Comparison of ENCODE assay signal across 9 mouse cellular contexts in the genomic region with DNA sequence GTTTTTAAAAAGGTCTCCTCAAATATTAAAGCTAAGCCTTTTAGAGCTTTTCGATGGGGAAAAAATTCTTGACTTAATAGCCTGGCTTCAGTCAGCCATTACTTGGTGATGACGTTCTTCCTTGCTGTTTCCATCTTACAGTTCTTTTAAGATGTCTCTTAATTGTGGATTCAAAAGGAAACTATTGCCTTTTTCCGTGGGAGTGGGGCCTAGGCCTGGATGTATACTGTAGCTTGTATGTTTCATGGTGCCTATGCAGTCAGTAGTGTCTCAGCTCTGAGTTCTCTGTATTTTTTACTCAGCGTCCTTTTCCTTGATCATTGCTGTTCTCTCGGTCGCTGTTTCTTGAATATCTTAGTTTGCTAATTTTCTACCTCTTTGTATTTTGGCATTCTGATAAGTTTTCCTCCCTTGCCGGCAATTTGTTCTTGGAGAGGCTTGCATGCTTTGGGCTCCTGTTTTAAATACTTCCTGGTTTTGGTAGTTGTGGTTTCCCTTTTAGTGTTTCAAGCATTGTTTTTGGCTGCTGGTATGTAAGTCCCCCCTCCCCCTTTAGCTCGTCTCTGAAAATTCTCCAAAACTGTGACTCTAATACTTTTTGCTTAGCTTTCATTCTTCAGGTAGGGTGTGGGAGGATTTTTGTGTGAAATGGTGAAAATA. TPM values are rescaled to one million over a fixed set of nuclear protein-coding genes. Genes with fewer than 3 reads are reported as not detected.
A peak's percentile ranks its signal among the peaks of the same experiment; 100 is the strongest.
DNase-seq lines count a peak whose midpoint lies in the region; ATAC-seq and TF ChIP-seq lines count a peak whose summit lies in the region.
"Had no signal": no experiment of that assay in that cellular context is flagged by ENCODE, and none has a peak within 500 bp of the region (broad histone marks: within the 10 kb centered on the region; RNA-seq: fewer than 3 reads in every experiment).

No protein-coding gene starts in this region.

- DNase-seq in heart, embryonic 10.5 days (ENCODE audit: low spot score), result no peak
- DNase-seq in heart, adult 8-10 months (ENCODE audit: low spot score), result no peak
- DNase-seq in embryo, embryonic 9.5 days (ENCODE audit: extremely low spot score), result no peak
- DNase-seq in adrenal gland, postnatal 10 days, result no peak

- peak overlapping the region; percentile 98 for H3K4me3 ChIP-seq in heart, embryonic 10.5 days
- H3K4me3 ChIP-seq in C2C12 (ENCODE audit: insufficient read depth, poor library complexity, severe bottlenecking), result peak overlapping the region; percentile 95
- H3K4me3 ChIP-seq in forebrain, embryonic 13.5 days, result peak overlapping the region; percentile 100
- H3K4me3 ChIP-seq in liver, embryonic 16.5 days (ENCODE audit: low read depth, low read length), result peak overlapping the region; percentile 99

- H3K27ac ChIP-seq in heart, embryonic 10.5 days, result peak overlapping the region; percentile 98
- no peak overlapping the region for H3K27ac ChIP-seq in forebrain, embryonic 13.5 days
- peak overlapping the region; percentile 99 for H3K27ac ChIP-seq in liver, embryonic 16.5 days (ENCODE audit: low read length)

- H3K27me3 ChIP-seq in heart, embryonic 10.5 days (ENCODE audit: insufficient read depth, poor library complexity, severe bottlenecking), result no peaks in the 10 kb centered on the region
- no peaks in the 10 kb centered on the region for H3K27me3 ChIP-seq in C2C12 (ENCODE audit: control insufficient read depth, insufficient read depth, insufficient read length)
- no peaks in the 10 kb centered on the region for H3K27me3 ChIP-seq in forebrain, embryonic 13.5 days
- no peaks in the 10 kb centered on the region for H3K27me3 ChIP-seq in liver, embryonic 16.5 days (ENCODE audit: control insufficient read depth, insufficient read depth, low read depth, low read length)
- H3K27me3 ChIP-seq: Patski had no signal

- peaks cover 22% of the 10 kb centered on the region for H3K4me1 ChIP-seq in heart, embryonic 10.5 days
- peaks cover 37% of the 10 kb centered on the region for H3K4me1 ChIP-seq in forebrain, embryonic 13.5 days
- H3K4me1 ChIP-seq in liver, embryonic 16.5 days (ENCODE audit: control insufficient read depth, low read depth, low read length), result peaks cover 24% of the 10 kb centered on the region

- peaks cover 59% of the 10 kb centered on the region for H3K79me3 ChIP-seq in C2C12 (ENCODE audit: low read depth)

- 5% methylated on average over 8 of the region's 8 CpGs for WGBS in heart, embryonic 10.5 days
- WGBS in forebrain, embryonic 13.5 days, result 5% methylated on average over 8 of the region's 8 CpGs
- 1% methylated on average over 8 of the region's 8 CpGs for WGBS in liver, embryonic 16.5 days (ENCODE audit: insufficient replicate concordance)

- H3K4me2 ChIP-seq in forebrain, embryonic 13.5 days, result peak overlapping the region; percentile 94
- H3K4me2 ChIP-seq in liver, embryonic 16.5 days (ENCODE audit: low read depth, low read length), result peak overlapping the region; percentile 88

- ATAC-seq in forebrain, embryonic 13.5 days, result no peak
- no peak for ATAC-seq in liver, embryonic 16.5 days (ENCODE audit: low read depth)
- ATAC-seq in megakaryocyte-erythroid progenitor cell, adult 5-6 weeks (replicated peaks; ENCODE audit: low FRiP score, low TSS enrichment, poor library complexity, severe bottlenecking), result no peak
- ATAC-seq: Patski had no signal

- peaks cover 66% of the 10 kb centered on the region for H3K79me2 ChIP-seq in C2C12 (ENCODE audit: control insufficient read depth, insufficient read depth)

- peak overlapping the region; percentile 97 for H3K9ac ChIP-seq in forebrain, embryonic 13.5 days
- H3K9ac ChIP-seq in liver, embryonic 16.5 days (ENCODE audit: low read depth, low read length), result peak overlapping the region; percentile 99

- peak overlapping the region; percentile 92 for H3ac ChIP-seq in C2C12 (ENCODE audit: control insufficient read depth, insufficient read length, low read depth)

- peaks cover 28% of the 10 kb centered on the region for H3K36me3 ChIP-seq in heart, embryonic 10.5 days
- peaks cover 40% of the 10 kb centered on the region for H3K36me3 ChIP-seq in C2C12 (ENCODE audit: control insufficient read depth, insufficient read depth)
- peaks cover 28% of the 10 kb centered on the region for H3K36me3 ChIP-seq in forebrain, embryonic 13.5 days (ENCODE audit: poor library complexity, severe bottlenecking)
- H3K36me3 ChIP-seq in liver, embryonic 16.5 days (ENCODE audit: control insufficient read depth, insufficient read depth), result peaks cover 28% of the 10 kb centered on the region

- H3K9me3 ChIP-seq in heart, embryonic 10.5 days, result no peaks in the 10 kb centered on the region
- H3K9me3 ChIP-seq in forebrain, embryonic 13.5 days (replicated peaks), result no peaks in the 10 kb centered on the region
- H3K9me3 ChIP-seq in liver, embryonic 16.5 days (replicated peaks; ENCODE audit: control insufficient read depth, low read length), result no peaks in the 10 kb centered on the region

- no peak for TF ChIP-seq CTCF in C2C12 (IDR thresholded peaks at IDR 0.05; ENCODE audit: control insufficient read depth, insufficient read depth, insufficient read length)

TF ChIP-seq in C2C12, 6 proteins besides CTCF, POLR2A, EP300 and RAD21:
- TF ChIP-seq MYOD1 (IDR thresholded peaks at IDR 0.05; ENCODE audit: control insufficient read depth, insufficient read length, low read depth) (no peak), USF1 (IDR thresholded peaks at IDR 0.05; ENCODE audit: low read depth) (no peak), CEBPB (IDR thresholded peaks at IDR 0.05; ENCODE audit: low read depth) (no peak), MYOG (IDR thresholded peaks at IDR 0.05; ENCODE audit: control insufficient read depth, extremely low read depth, insufficient read length) (no peak), FOSL1 (IDR thresholded peaks at IDR 0.05; ENCODE audit: insufficient read depth, low read length, poor library complexity, severe bottlenecking) (no peak), MAX (IDR thresholded peaks at IDR 0.05) (no peak)
TF ChIP-seq in C2C12: peak in this region for 0.

RNA-seq across cellular contexts. Expression of a gene that starts 14.2 kb away (rescaled TPM):
- 342 and 505 TPM in 2 replicates for polyA plus RNA-seq in heart, embryonic 10.5 days (2016; fragmentation: Nextera tagmentation; extraction: Ambion mirVana)
- 100 to 1,000 TPM; 151 to 179 (median 164) TPM for total RNA-seq in heart, adult 8-10 months (2022)
- polyA plus RNA-seq in C2C12 (2012; fragmentation: generic; extraction: Trizol), result 63.8 TPM
- 605 and 611 TPM in 2 replicates for polyA plus RNA-seq in forebrain, embryonic 13.5 days (2015; fragmentation: Nextera tagmentation; extraction: Ambion mirVana)
- 150 and 172 TPM in 2 replicates for polyA plus RNA-seq in liver, embryonic 16.5 days (2015; fragmentation: Nextera tagmentation; extraction: Ambion mirVana)
- total RNA-seq in megakaryocyte-erythroid progenitor cell, adult 5-6 weeks (2014; fragmentation: Nextera tagmentation), result 699 and 735 TPM in 2 replicates
- 134 and 162 TPM in 2 replicates for total RNA-seq in megakaryocyte-erythroid progenitor cell, adult 5-6 weeks (2017)
- total RNA-seq in adrenal gland, postnatal 10 days (2021), result 100 to 1,000 TPM; 365 to 601 TPM

RNA-seq across cellular contexts. Expression of a gene that starts 18.7 kb away (rescaled TPM):
- polyA plus RNA-seq in heart, embryonic 10.5 days (2016; fragmentation: Nextera tagmentation; extraction: Ambion mirVana), result 9.0 and 20.3 TPM in 2 replicates
- 1 to 10 TPM in 1 of 4 experiments, under 1 TPM in 2, not detected in 1; 0.41 to 1.2 (median 0.87) TPM for total RNA-seq in heart, adult 8-10 months (2022)
- polyA plus RNA-seq in C2C12 (2012; fragmentation: generic; extraction: Trizol), result 0.27 TPM
- polyA plus RNA-seq in forebrain, embryonic 13.5 days (2015; fragmentation: Nextera tagmentation; extraction: Ambion mirVana), result 34.3 and 40.1 TPM in 2 replicates
- 0.64 and 0.86 TPM in 2 replicates for polyA plus RNA-seq in liver, embryonic 16.5 days (2015; fragmentation: Nextera tagmentation; extraction: Ambion mirVana)
- 3.1 and 5.6 TPM in 2 replicates for total RNA-seq in megakaryocyte-erythroid progenitor cell, adult 5-6 weeks (2014; fragmentation: Nextera tagmentation)
- total RNA-seq in megakaryocyte-erythroid progenitor cell, adult 5-6 weeks (2017), result not detected in 2 replicates
- total RNA-seq in adrenal gland, postnatal 10 days (2021), result 1 to 10 TPM; 8.0 to 9.5 TPM

RNA-seq across cellular contexts. Expression of a gene that starts 24.4 kb away (rescaled TPM):
- 907 and 984 TPM in 2 replicates for polyA plus RNA-seq in heart, embryonic 10.5 days (2016; fragmentation: Nextera tagmentation; extraction: Ambion mirVana)
- total RNA-seq in heart, adult 8-10 months (2022), result 100 to 1,000 TPM; 321 to 411 (median 362) TPM
- 852 TPM for polyA plus RNA-seq in C2C12 (2012; fragmentation: generic; extraction: Trizol)
- 1,249 and 1,327 TPM in 2 replicates for polyA plus RNA-seq in forebrain, embryonic 13.5 days (2015; fragmentation: Nextera tagmentation; extraction: Ambion mirVana)
- polyA plus RNA-seq in liver, embryonic 16.5 days (2015; fragmentation: Nextera tagmentation; extraction: Ambion mirVana), result 426 and 436 TPM in 2 replicates
- total RNA-seq in megakaryocyte-erythroid progenitor cell, adult 5-6 weeks (2014; fragmentation: Nextera tagmentation), result 466 and 512 TPM in 2 replicates
- total RNA-seq in megakaryocyte-erythroid progenitor cell, adult 5-6 weeks (2017), result 101 and 114 TPM in 2 replicates
- total RNA-seq in adrenal gland, postnatal 10 days (2021), result 100 to 1,000 TPM; 333 to 378 TPM

RNA-seq across cellular contexts. Expression of a gene that starts 31.3 kb away (rescaled TPM):
- not detected in 2 replicates for polyA plus RNA-seq in heart, embryonic 10.5 days (2016; fragmentation: Nextera tagmentation; extraction: Ambion mirVana)
- not detected for total RNA-seq in heart, adult 8-10 months (2022)
- polyA plus RNA-seq in C2C12 (2012; fragmentation: generic; extraction: Trizol), result not detected
- not detected in 2 replicates for polyA plus RNA-seq in forebrain, embryonic 13.5 days (2015; fragmentation: Nextera tagmentation; extraction: Ambion mirVana)
- polyA plus RNA-seq in liver, embryonic 16.5 days (2015; fragmentation: Nextera tagmentation; extraction: Ambion mirVana), result not detected in 2 replicates
- total RNA-seq in megakaryocyte-erythroid progenitor cell, adult 5-6 weeks (2014; fragmentation: Nextera tagmentation), result not detected in 2 replicates
- total RNA-seq in megakaryocyte-erythroid progenitor cell, adult 5-6 weeks (2017), result not detected in 2 replicates
- total RNA-seq in adrenal gland, postnatal 10 days (2021), result not detected
- polyA plus RNA-seq: Patski had no signal

RNA-seq across cellular contexts. Expression of a gene that starts 33.2 kb away (rescaled TPM):
- 97.9 and 117 TPM in 2 replicates for polyA plus RNA-seq in heart, embryonic 10.5 days (2016; fragmentation: Nextera tagmentation; extraction: Ambion mirVana)
- total RNA-seq in heart, adult 8-10 months (2022), result 10 to 100 TPM; 40.8 to 42.0 (median 40.9) TPM
- polyA plus RNA-seq in C2C12 (2012; fragmentation: generic; extraction: Trizol), result 92.5 TPM
- 165 and 176 TPM in 2 replicates for polyA plus RNA-seq in forebrain, embryonic 13.5 days (2015; fragmentation: Nextera tagmentation; extraction: Ambion mirVana)
- 8.6 and 10.6 TPM in 2 replicates for polyA plus RNA-seq in liver, embryonic 16.5 days (2015; fragmentation: Nextera tagmentation; extraction: Ambion mirVana)
- 7.6 and 11.7 TPM in 2 replicates for total RNA-seq in megakaryocyte-erythroid progenitor cell, adult 5-6 weeks (2014; fragmentation: Nextera tagmentation)
- total RNA-seq in megakaryocyte-erythroid progenitor cell, adult 5-6 weeks (2017), result 12.5 and 15.4 TPM in 2 replicates
- total RNA-seq in adrenal gland, postnatal 10 days (2021), result 10 to 100 TPM; 43.9 to 49.0 TPM
